Mouse (Mus musculus): ENCODE measurements at regions not wholly inside any gene's neighbourhood (a gene's known extent, or its start where the extent isn't known, plus 50 kb on each side); places are given as distances from the start of the nearest gene placed in this dataset.

- TF ChIP-seq CTCF (conservative IDR thresholded peaks at IDR 0.05 in 1 of 2, IDR thresholded peaks at IDR 0.05 in 1 of 2; ENCODE audit: low read depth in 2 of 2, low read length in 2 of 2) (no peak), POLR2A (IDR thresholded peaks at IDR 0.05; ENCODE audit: low read depth, low read length) (no peak), ZNF384 (IDR thresholded peaks at IDR 0.05; ENCODE audit: low read depth, low read length) (no peak), NRF1 (IDR thresholded peaks at IDR 0.05; ENCODE audit: low read depth, low read length) (no peak), USF2 (conservative IDR thresholded peaks at IDR 0.05; ENCODE audit: low read depth, low read length) (no peak), MAFK (IDR thresholded peaks at IDR 0.05; ENCODE audit: insufficient replicate concordance, low read length) (no peak), POLR2AphosphoS2 (IDR thresholded peaks at IDR 0.05; ENCODE audit: low read depth, low read length) (no peak), ZMIZ1 (IDR thresholded peaks at IDR 0.05; ENCODE audit: low read depth, low read length) (no peak), ZC3H11A (IDR thresholded peaks at IDR 0.05; ENCODE audit: low read depth, low read length) (no peak), CHD2 (IDR thresholded peaks at IDR 0.05; ENCODE audit: low read length) (no peak), UBTF (IDR thresholded peaks at IDR 0.05; ENCODE audit: low read depth, low read length) (no peak), ETS1 (conservative IDR thresholded peaks at IDR 0.05; ENCODE audit: low read depth, low read length) (no peak)
Observed at GRCm38 (mm10) chr4:55253769-55254168, 96.1 kb upstream of the Rad23b start.

Data from CH12.LX (cell line).